In the genomic region with DNA sequence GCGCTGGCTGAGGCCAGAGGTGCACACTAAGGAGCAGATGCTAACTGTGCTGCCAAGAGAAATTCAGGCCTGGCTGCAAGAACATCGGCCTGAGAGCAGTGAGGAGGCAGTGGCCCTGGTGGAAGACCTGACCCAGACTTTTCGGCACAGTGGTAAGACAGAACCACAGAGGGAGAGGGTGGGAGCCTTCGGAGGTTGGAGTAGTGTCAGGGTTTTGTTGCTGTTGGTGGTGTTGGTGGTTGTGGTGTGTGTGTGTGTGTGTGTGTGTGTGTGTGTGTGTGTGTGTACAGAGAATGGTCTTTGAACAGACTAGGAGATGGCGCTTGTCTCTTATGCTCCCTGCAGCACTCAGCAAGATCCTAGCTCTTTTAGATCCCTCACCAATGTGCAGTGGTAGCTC, we compare ENCODE assay signal across 12 mouse cellular contexts. TPM values are rescaled to one million over a fixed set of nuclear protein-coding genes. Genes with fewer than 3 reads are reported as not detected.
DNase-seq lines count a peak whose midpoint lies in the region; ATAC-seq and TF ChIP-seq lines count a peak whose summit lies in the region.
"Had no signal": no experiment of that assay in that cellular context is flagged by ENCODE, and none has a peak within 500 bp of the region (broad histone marks: within the 10 kb centered on the region; RNA-seq: fewer than 3 reads in every experiment).

No protein-coding gene starts in this region.

- H3K4me1 ChIP-seq in heart, embryonic 14.5 days (ENCODE audit: control insufficient read depth in 2 of 2, insufficient read depth in 2 of 2, low read length in 2 of 2): peaks cover 9 to 36% of the 10 kb centered on the region in 2 experiments
- peaks cover 8% of the 10 kb centered on the region; the same call in 1 of the 2 replicates for H3K4me1 ChIP-seq in spleen, adult 2 months (ENCODE audit: control insufficient read depth, insufficient read depth, insufficient read length)
- peaks cover 38% of the 10 kb centered on the region for H3K4me1 ChIP-seq in hindbrain, embryonic 12.5 days
- H3K4me1 ChIP-seq in neural tube, embryonic 13.5 days (replicated peaks): peaks cover 54% of the 10 kb centered on the region

- no peaks in the 10 kb centered on the region for H3K9me3 ChIP-seq in heart, embryonic 14.5 days (ENCODE audit: control insufficient read depth, low read length)
- H3K9me3 ChIP-seq in hindbrain, embryonic 12.5 days (replicated peaks): no peaks in the 10 kb centered on the region
- H3K9me3 ChIP-seq in neural tube, embryonic 13.5 days: no peaks in the 10 kb centered on the region
- H3K9me3 ChIP-seq: liver, embryonic 15.5 days had no signal

- intact Hi-C loops in heart, postnatal 14 days (cut with DNase I): loop anchor here (5.0 kb wide), 1 partner anchor 129 kb away; a partner anchor contains a TSS

- no peak overlapping the region for H3K4me3 ChIP-seq in heart, embryonic 14.5 days (ENCODE audit: control insufficient read depth in 1 of 2, insufficient read depth in 1 of 2, low read depth in 1 of 2, low read length in 2 of 2)
- peak overlapping the region; percentile 22; the same call in 1 of the 2 replicates for H3K4me3 ChIP-seq in spleen, adult 2 months (ENCODE audit: extremely low read depth, insufficient read depth, insufficient read length)
- H3K4me3 ChIP-seq in hindbrain, embryonic 12.5 days: peak overlapping the region; percentile 18
- peak overlapping the region; percentile 12; the same call in 1 of the 2 replicates for H3K4me3 ChIP-seq in neural tube, embryonic 13.5 days
- H3K4me3 ChIP-seq: liver, embryonic 15.5 days had no signal

- no peak for TF ChIP-seq CTCF in spleen, adult 2 months (IDR thresholded peaks at IDR 0.05; ENCODE audit: extremely low read depth, insufficient read depth, insufficient read length, insufficient replicate concordance)

- ATAC-seq in heart, embryonic 14.5 days (ENCODE audit: insufficient number of reproducible peaks, insufficient read depth, low FRiP score, low read depth): no peak
- ATAC-seq in hindbrain, embryonic 12.5 days (ENCODE audit: low FRiP score): no peak
- no peak for ATAC-seq in neural tube, embryonic 13.5 days (ENCODE audit: low read depth)

- TF ChIP-seq POLR2A in spleen, adult 2 months (IDR thresholded peaks at IDR 0.05; ENCODE audit: low read depth, low read length): no peak

- H3K36me3 ChIP-seq in heart, embryonic 14.5 days (ENCODE audit: control insufficient read depth, insufficient read depth, low read length): peaks cover 51% of the 10 kb centered on the region
- H3K36me3 ChIP-seq in spleen, adult 2 months (ENCODE audit: control insufficient read depth, insufficient read depth, low read length): peaks cover 2% of the 10 kb centered on the region
- peaks cover 52% of the 10 kb centered on the region for H3K36me3 ChIP-seq in hindbrain, embryonic 12.5 days
- peaks cover 56% of the 10 kb centered on the region for H3K36me3 ChIP-seq in neural tube, embryonic 13.5 days

- H3K27me3 ChIP-seq in heart, embryonic 14.5 days (ENCODE audit: control insufficient read depth, insufficient read depth, low read length): no peaks in the 10 kb centered on the region
- H3K27me3 ChIP-seq in spleen, adult 2 months (ENCODE audit: control insufficient read depth, insufficient read depth, low read length): no peaks in the 10 kb centered on the region
- H3K27me3 ChIP-seq in hindbrain, embryonic 12.5 days: no peaks in the 10 kb centered on the region
- H3K27me3 ChIP-seq in neural tube, embryonic 13.5 days: no peaks in the 10 kb centered on the region
- H3K27me3 ChIP-seq: liver, embryonic 15.5 days had no signal

- no peak for DNase-seq in heart, postnatal 14 days
- DNase-seq in spleen, adult 2 months (ENCODE audit: low read depth in 1 of 2, low spot score in 2 of 2): no peak
- DNase-seq in spleen, postnatal 14 days (ENCODE audit: low spot score in 2 of 2): no peak
- no peak for DNase-seq in gastrocnemius, postnatal 25 days
- DNase-seq in right cerebral cortex, postnatal 25 days: no peak
- DNase-seq: cerebellum, adult 11-12 months; layer of hippocampus, adult 9-11 months; right cerebral cortex, postnatal 14 days had no signal

- no peak overlapping the region for H3K4me2 ChIP-seq in heart, embryonic 14.5 days (ENCODE audit: low read length)
- H3K4me2 ChIP-seq in hindbrain, embryonic 12.5 days (replicated peaks): peak overlapping the region; percentile 77
- peak overlapping the region; percentile 78 for H3K4me2 ChIP-seq in neural tube, embryonic 13.5 days
- H3K4me2 ChIP-seq: liver, embryonic 15.5 days had no signal

- H3K27ac ChIP-seq in heart, embryonic 14.5 days (replicated peaks in 1 of 2; ENCODE audit: control insufficient read depth in 1 of 2, insufficient read depth in 1 of 2, low read depth in 2 of 2, low read length in 2 of 2): peak overlapping the region; percentile 12 to 63; a peak in 3 of 4 replicates
- H3K27ac ChIP-seq in spleen, adult 2 months (ENCODE audit: insufficient read depth, low read length): peak overlapping the region; percentile 69
- no peak overlapping the region for H3K27ac ChIP-seq in hindbrain, embryonic 12.5 days
- no peak overlapping the region for H3K27ac ChIP-seq in neural tube, embryonic 13.5 days (replicated peaks)
- H3K27ac ChIP-seq: liver, embryonic 15.5 days had no signal

- no peak overlapping the region for H3K9ac ChIP-seq in heart, embryonic 14.5 days (ENCODE audit: low read length)
- peak overlapping the region; percentile 42 for H3K9ac ChIP-seq in hindbrain, embryonic 12.5 days
- H3K9ac ChIP-seq in neural tube, embryonic 13.5 days: peak overlapping the region; percentile 53
- H3K9ac ChIP-seq: liver, embryonic 15.5 days had no signal

- 78% methylated on average over 5 of the region's 5 CpGs for WGBS in heart, embryonic 14.5 days
- WGBS in spleen, adult 2 months: 60% methylated on average over 5 of the region's 5 CpGs
- WGBS in hindbrain, embryonic 12.5 days: 86% methylated on average over 5 of the region's 5 CpGs
- WGBS in neural tube, embryonic 13.5 days: 93% methylated on average over 5 of the region's 5 CpGs

RNA-seq across cellular contexts. Expression of a gene that starts 2.8 kb away (rescaled TPM):
- 1.6 and 1.8 TPM in 2 replicates for polyA plus RNA-seq in heart, embryonic 14.5 days (2014; fragmentation: Nextera tagmentation; extraction: Ambion mirVana)
- total RNA-seq in heart, postnatal 14 days (2021): 1 to 10 TPM; 5.2 to 7.0 TPM
- polyA plus RNA-seq in spleen, adult 2 months (2012; rRNA removed): 4.3 and 6.5 TPM in 2 replicates
- polyA plus RNA-seq in hindbrain, embryonic 12.5 days (2016; fragmentation: Nextera tagmentation; extraction: Ambion mirVana): 4.6 and 5.9 TPM in 2 replicates
- polyA plus RNA-seq in neural tube, embryonic 13.5 days (2015; fragmentation: Nextera tagmentation; extraction: Ambion mirVana): 5.3 and 5.4 TPM in 2 replicates
- total RNA-seq in gastrocnemius, postnatal 25 days (2021): 1 to 10 TPM; 1.5 to 1.6 TPM

RNA-seq across cellular contexts. Expression of a gene that starts 37.5 kb away (rescaled TPM):
- polyA plus RNA-seq in heart, embryonic 14.5 days (2014; fragmentation: Nextera tagmentation; extraction: Ambion mirVana): 16.0 and 16.1 TPM in 2 replicates
- total RNA-seq in heart, postnatal 14 days (2021): 1 to 10 TPM; 6.3 to 7.6 TPM
- polyA plus RNA-seq in spleen, adult 2 months (2012; rRNA removed): 12.8 and 20.1 TPM in 2 replicates
- polyA plus RNA-seq in hindbrain, embryonic 12.5 days (2016; fragmentation: Nextera tagmentation; extraction: Ambion mirVana): 37.2 and 40.5 TPM in 2 replicates
- 36.3 and 43.3 TPM in 2 replicates for polyA plus RNA-seq in neural tube, embryonic 13.5 days (2015; fragmentation: Nextera tagmentation; extraction: Ambion mirVana)
- total RNA-seq in gastrocnemius, postnatal 25 days (2021): 1 to 10 TPM; 3.1 to 4.2 TPM

RNA-seq across cellular contexts. Expression of a gene that starts 37.7 kb away (rescaled TPM):
- polyA plus RNA-seq in heart, embryonic 14.5 days (2014; fragmentation: Nextera tagmentation; extraction: Ambion mirVana): 39.4 and 40.0 TPM in 2 replicates
- 10 to 100 TPM; 60.2 to 61.0 TPM for total RNA-seq in heart, postnatal 14 days (2021)
- polyA plus RNA-seq in spleen, adult 2 months (2012; rRNA removed): 55.9 and 70.9 TPM in 2 replicates
- 40.1 and 40.2 TPM in 2 replicates for polyA plus RNA-seq in hindbrain, embryonic 12.5 days (2016; fragmentation: Nextera tagmentation; extraction: Ambion mirVana)
- 19.7 and 22.3 TPM in 2 replicates for polyA plus RNA-seq in neural tube, embryonic 13.5 days (2015; fragmentation: Nextera tagmentation; extraction: Ambion mirVana)
- total RNA-seq in gastrocnemius, postnatal 25 days (2021): 10 to 100 TPM; 16.8 to 18.8 TPM

RNA-seq across cellular contexts. Expression of a gene that starts 41.4 kb away (rescaled TPM):
- 4.6 and 5.3 TPM in 2 replicates for polyA plus RNA-seq in heart, embryonic 14.5 days (2014; fragmentation: Nextera tagmentation; extraction: Ambion mirVana)
- 1 to 10 TPM; 5.8 to 8.2 TPM for total RNA-seq in heart, postnatal 14 days (2021)
- polyA plus RNA-seq in spleen, adult 2 months (2012; rRNA removed): 5.3 and 5.4 TPM in 2 replicates
- polyA plus RNA-seq in hindbrain, embryonic 12.5 days (2016; fragmentation: Nextera tagmentation; extraction: Ambion mirVana): 5.7 and 7.8 TPM in 2 replicates
- polyA plus RNA-seq in neural tube, embryonic 13.5 days (2015; fragmentation: Nextera tagmentation; extraction: Ambion mirVana): 5.5 and 7.5 TPM in 2 replicates
- total RNA-seq in gastrocnemius, postnatal 25 days (2021): 1 to 10 TPM; 2.2 to 2.7 TPM

Comparison
In these comparisons a context has a peak if more than half of its experiments do, and no peak if none do; other contexts are left out.
1. H3K27ac ChIP-seq: peak in heart, embryonic 14.5 days (2 of 2) and spleen, adult 2 months (single experiment); none in hindbrain, embryonic 12.5 days (single experiment) and neural tube, embryonic 13.5 days (single experiment).
2. H3K4me3 ChIP-seq: peak in spleen, adult 2 months (single experiment), hindbrain, embryonic 12.5 days (single experiment) and neural tube, embryonic 13.5 days (single experiment); none in heart, embryonic 14.5 days (0 of 2).